Mouse (Mus musculus): ENCODE measurements around the gene Mecom. TPM values are rescaled to one million over a fixed set of nuclear protein-coding genes. Genes with fewer than 3 reads are reported as not detected.

Gene Mecom
- polyA plus RNA-seq, 1 experiment from 2014 or later, result 6.9 TPM

DNA sequence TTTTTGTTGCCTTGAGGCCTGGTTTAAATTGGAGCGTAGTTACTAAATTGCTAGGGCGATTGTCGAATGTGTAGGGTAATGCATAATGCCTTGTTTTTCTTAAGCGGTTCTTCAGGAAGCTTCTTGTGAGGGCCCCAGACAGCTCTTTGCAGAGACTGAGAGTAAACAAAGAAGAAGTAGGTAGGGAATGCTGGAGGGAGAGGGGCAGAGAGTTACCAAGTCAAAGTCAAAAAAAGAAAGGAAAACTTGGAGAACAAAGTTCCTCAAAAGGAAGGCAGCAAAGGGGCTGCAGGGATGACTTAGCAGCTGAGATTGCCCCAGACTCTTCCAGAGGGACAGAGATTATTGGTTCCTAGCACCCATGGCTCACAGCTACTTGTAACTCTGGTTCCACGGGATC is 126.9 kb downstream of the Mecom start:
- no peak for ATAC-seq (ENCODE audit: low FRiP score, low read depth)
- Histone ChIP-seq H3K9me3 (no peaks in the 10 kb centered on the region), H3K27me3 (no peaks in the 10 kb centered on the region), H3K4me2 (no peak overlapping the region), H3K9ac (no peak overlapping the region), H3K36me3 (no peaks in the 10 kb centered on the region), H3K27ac (replicated peaks) (no peak overlapping the region), H3K4me3 (no peak overlapping the region), H3K4me1 (replicated peaks) (peaks cover 10% of the 10 kb centered on the region; the same call in 1 of the 2 replicates)
- WGBS, result 84% methylated on average over 5 of the region's 5 CpGs

- no peak overlapping the region for H3K27ac ChIP-seq (replicated peaks)
- no peaks in the 10 kb centered on the region for H3K36me3 ChIP-seq
- H3K4me3 ChIP-seq, result no peak overlapping the region
- no peak overlapping the region for H3K4me2 ChIP-seq
- no peaks in the 10 kb centered on the region for H3K9me3 ChIP-seq
- H3K9ac ChIP-seq, result no peak overlapping the region
- H3K4me1 ChIP-seq (replicated peaks), result peaks cover 10% of the 10 kb centered on the region; the same call in 1 of the 2 replicates
- 94% methylated on average over 6 of the region's 6 CpGs for WGBS
- H3K27me3 ChIP-seq, result no peaks in the 10 kb centered on the region
- no peak for ATAC-seq (ENCODE audit: low FRiP score, low read depth)
These were observed 133.6 kb downstream of the Mecom start for GRCm38 (mm10) chr3:30414173-30414572.

DNA sequence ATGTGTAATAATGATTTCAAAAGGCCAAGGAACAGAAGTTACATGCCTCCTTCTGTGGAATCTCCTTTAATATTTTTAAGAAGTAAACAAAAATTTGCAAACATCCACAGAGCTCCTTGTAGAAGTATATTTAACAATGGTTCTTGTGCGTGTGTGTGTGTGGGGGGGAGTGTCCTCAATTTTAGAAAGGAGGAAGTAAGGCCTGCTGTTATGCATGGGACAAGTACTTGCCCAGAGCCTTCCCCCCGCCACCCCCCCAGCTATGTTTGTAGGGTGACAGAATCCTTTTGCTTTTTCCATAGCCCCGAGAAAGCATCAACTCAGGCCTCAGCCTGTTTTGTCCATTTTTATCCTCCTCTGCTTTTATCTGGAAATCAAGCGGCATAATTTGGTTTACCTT is 137.0 kb downstream of the Mecom start:
- 52% methylated on average over 4 of the region's 4 CpGs for WGBS
- H3K4me2 ChIP-seq, result no peak overlapping the region
- H3K9me3 ChIP-seq, result no peaks in the 10 kb centered on the region
- no peak overlapping the region for H3K27ac ChIP-seq (replicated peaks)
- no peaks in the 10 kb centered on the region for H3K27me3 ChIP-seq
- no peak overlapping the region for H3K9ac ChIP-seq
- no peaks in the 10 kb centered on the region for H3K4me1 ChIP-seq (replicated peaks)
- no peaks in the 10 kb centered on the region for H3K36me3 ChIP-seq
- no peak for ATAC-seq (ENCODE audit: low FRiP score, low read depth)
- no peak overlapping the region for H3K4me3 ChIP-seq

DNA sequence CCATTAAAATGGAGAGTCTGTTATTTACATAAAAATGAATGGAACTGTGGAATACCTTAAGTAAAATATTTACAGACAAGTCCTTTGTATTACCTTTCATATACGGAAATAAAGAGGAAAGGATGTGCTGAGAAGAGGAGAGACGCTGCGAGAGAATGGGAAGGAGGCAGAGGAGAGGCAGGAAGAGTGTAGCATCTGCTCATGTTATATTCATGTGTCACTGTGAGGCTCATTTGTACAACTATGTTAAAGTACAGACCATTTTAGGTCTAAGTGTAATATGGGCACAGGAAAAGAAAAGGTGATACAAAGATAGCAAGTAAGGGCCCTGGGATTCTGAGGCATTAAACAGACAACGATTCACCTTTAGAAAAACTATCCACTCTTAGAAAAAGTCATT is 143.0 kb downstream of the Mecom start:
- Histone ChIP-seq H3K9ac (no peak overlapping the region), H3K9me3 (no peaks in the 10 kb centered on the region), H3K4me3 (no peak overlapping the region), H3K27ac (replicated peaks) (no peak overlapping the region), H3K4me1 (replicated peaks) (no peaks in the 10 kb centered on the region), H3K27me3 (no peaks in the 10 kb centered on the region), H3K36me3 (no peaks in the 10 kb centered on the region), H3K4me2 (no peak overlapping the region)
- 76% methylated on average over 4 of the region's 4 CpGs for WGBS
- no peak for ATAC-seq (ENCODE audit: low FRiP score, low read depth)

- no peaks in the 10 kb centered on the region for H3K9me3 ChIP-seq
- no peak overlapping the region for H3K4me2 ChIP-seq
- no peaks in the 10 kb centered on the region for H3K36me3 ChIP-seq
- no peaks in the 10 kb centered on the region for H3K4me1 ChIP-seq (replicated peaks)
- WGBS, result 83% methylated on average over 7 of the region's 7 CpGs
- H3K27ac ChIP-seq (replicated peaks), result no peak overlapping the region
- H3K27me3 ChIP-seq, result no peaks in the 10 kb centered on the region
- no peak overlapping the region for H3K9ac ChIP-seq
- no peak for ATAC-seq (ENCODE audit: low FRiP score, low read depth)
- no peak overlapping the region for H3K4me3 ChIP-seq
These were observed 148.9 kb downstream of the Mecom start for GRCm38 (mm10) chr3:30398911-30399310.

DNA sequence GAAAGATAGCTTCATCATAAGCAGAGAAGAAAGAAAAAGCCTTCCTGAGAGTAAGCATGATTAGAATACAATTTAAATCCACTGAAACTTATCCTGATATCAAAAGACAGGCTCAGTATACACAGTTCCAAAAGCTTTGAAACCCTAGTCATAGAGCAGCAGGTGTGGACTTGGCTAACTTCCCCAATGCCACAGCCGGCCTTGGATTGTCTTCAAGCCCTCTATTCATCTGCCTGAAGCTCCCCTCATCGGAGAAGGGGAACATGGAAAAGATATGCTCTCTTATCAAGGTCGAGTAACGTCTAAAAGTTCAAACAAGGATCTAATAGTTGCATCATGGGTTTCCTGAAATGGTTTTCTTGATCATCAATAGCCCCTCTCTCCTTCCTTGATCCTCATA is 152.9 kb downstream of the Mecom start:
- 78% methylated on average over 4 of the region's 4 CpGs for WGBS
- no peak for ATAC-seq (ENCODE audit: low FRiP score, low read depth)
- no peak overlapping the region for H3K27ac ChIP-seq (replicated peaks)
- H3K4me3 ChIP-seq, result no peak overlapping the region
- H3K9me3 ChIP-seq, result no peaks in the 10 kb centered on the region
- H3K4me1 ChIP-seq (replicated peaks), result no peaks in the 10 kb centered on the region
- H3K4me2 ChIP-seq, result no peak overlapping the region
- no peak overlapping the region for H3K9ac ChIP-seq
- no peaks in the 10 kb centered on the region for H3K36me3 ChIP-seq
- H3K27me3 ChIP-seq, result no peaks in the 10 kb centered on the region

DNA sequence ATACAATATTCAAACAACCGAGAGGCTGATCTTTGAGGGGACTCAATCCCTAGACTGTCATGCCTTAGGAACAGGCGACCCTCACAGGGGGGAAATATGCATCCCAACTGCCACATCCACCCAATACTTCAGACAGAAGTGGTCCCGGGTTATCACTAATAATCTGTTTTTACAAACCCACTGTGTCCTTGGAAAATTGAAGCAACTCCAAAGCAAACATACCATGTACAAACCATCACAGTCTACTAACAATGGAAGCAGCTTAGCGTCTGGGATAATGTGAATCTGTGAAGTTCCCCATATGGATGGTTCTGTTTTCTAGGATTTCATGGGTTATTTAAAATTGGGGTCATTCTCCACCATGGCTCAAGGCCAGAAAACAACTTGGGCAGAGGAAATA is 155.1 kb downstream of the Mecom start:
- no peak overlapping the region for H3K4me2 ChIP-seq

GRCm38 (mm10) chr3:30392218-30392617 is 155.6 kb downstream of the Mecom start:
- Histone ChIP-seq H3K9me3 (no peaks in the 10 kb centered on the region), H3K4me3 (no peak overlapping the region), H3K4me2 (no peak overlapping the region), H3K4me1 (replicated peaks) (no peaks in the 10 kb centered on the region), H3K27ac (replicated peaks) (no peak overlapping the region), H3K9ac (no peak overlapping the region), H3K27me3 (no peaks in the 10 kb centered on the region), H3K36me3 (no peaks in the 10 kb centered on the region)
- ATAC-seq (ENCODE audit: low FRiP score, low read depth), result no peak; the same call in 1 of the 2 replicates
- 19% methylated on average over 4 of the region's 4 CpGs for WGBS

More for the DNA sequence above, 155.1 kb downstream of the Mecom start:
- no peaks in the 10 kb centered on the region for H3K4me1 ChIP-seq (replicated peaks)
- 61% methylated on average over 4 of the region's 4 CpGs for WGBS
- H3K27ac ChIP-seq (replicated peaks), result no peak overlapping the region
- H3K36me3 ChIP-seq, result no peaks in the 10 kb centered on the region
- no peak for ATAC-seq (ENCODE audit: low FRiP score, low read depth)
- H3K27me3 ChIP-seq, result no peaks in the 10 kb centered on the region
- no peak overlapping the region for H3K9ac ChIP-seq
- H3K4me3 ChIP-seq, result no peak overlapping the region
- no peaks in the 10 kb centered on the region for H3K9me3 ChIP-seq

DNA sequence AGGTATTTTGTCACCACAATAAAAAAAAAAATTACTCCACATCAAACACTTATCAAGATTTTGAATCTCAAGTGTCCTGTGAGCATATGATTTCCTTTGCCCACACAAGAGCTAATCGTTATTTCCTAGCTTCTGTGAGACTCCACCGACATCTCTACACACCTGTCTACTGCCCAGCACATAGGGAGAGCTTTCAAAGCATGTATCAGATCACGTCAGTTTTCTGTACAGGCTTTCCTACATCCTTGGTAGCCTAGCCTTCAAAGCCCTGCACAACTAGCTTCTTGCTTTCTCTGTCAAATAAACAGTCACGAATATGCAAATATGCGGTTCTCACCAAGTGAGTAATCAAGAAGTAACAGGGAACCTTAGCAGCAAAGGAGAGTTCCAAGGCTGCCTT is 157.5 kb downstream of the Mecom start:
- no peak overlapping the region for H3K4me2 ChIP-seq
- H3K4me1 ChIP-seq (replicated peaks), result no peaks in the 10 kb centered on the region
- no peak overlapping the region for H3K27ac ChIP-seq (replicated peaks)
- no peaks in the 10 kb centered on the region for H3K27me3 ChIP-seq
- ATAC-seq (ENCODE audit: low FRiP score, low read depth), result no peak
- no peak overlapping the region for H3K4me3 ChIP-seq
- H3K36me3 ChIP-seq, result no peaks in the 10 kb centered on the region
- no peaks in the 10 kb centered on the region for H3K9me3 ChIP-seq
- 91% methylated on average over 5 of the region's 5 CpGs for WGBS
- H3K9ac ChIP-seq, result no peak overlapping the region

GRCm38 (mm10) chr3:30380273-30380672 is 167.5 kb downstream of the Mecom start:
- Histone ChIP-seq H3K4me2 (no peak overlapping the region), H3K9ac (no peak overlapping the region), H3K27me3 (no peaks in the 10 kb centered on the region), H3K4me1 (replicated peaks) (no peaks in the 10 kb centered on the region), H3K27ac (replicated peaks) (no peak overlapping the region), H3K4me3 (no peak overlapping the region), H3K9me3 (no peaks in the 10 kb centered on the region), H3K36me3 (no peaks in the 10 kb centered on the region)
- no peak for ATAC-seq (ENCODE audit: low FRiP score, low read depth)
- 40% methylated on average over 4 of the region's 4 CpGs for WGBS

DNA sequence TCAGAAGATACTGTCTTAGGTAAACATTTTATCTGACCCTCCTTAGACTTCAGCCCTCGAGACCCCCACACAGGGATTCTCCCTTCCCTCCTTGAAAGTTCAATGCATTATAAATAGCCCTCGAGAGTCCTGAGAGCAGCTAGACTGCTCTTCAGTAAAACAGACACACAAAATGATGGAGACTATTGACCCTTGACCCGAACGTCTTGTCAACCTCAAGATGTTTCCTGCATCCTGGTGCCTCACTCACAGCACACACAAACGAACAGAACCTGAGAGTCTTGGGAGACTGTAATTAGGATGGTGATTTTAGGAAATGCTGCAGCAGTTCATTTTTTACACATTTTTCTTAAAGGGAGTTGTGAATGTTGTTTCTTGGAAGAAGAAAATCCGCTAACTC is 168.5 kb downstream of the Mecom start:
- no peaks in the 10 kb centered on the region for H3K9me3 ChIP-seq
- H3K36me3 ChIP-seq, result no peaks in the 10 kb centered on the region
- no peak overlapping the region for H3K9ac ChIP-seq
- H3K27me3 ChIP-seq, result no peaks in the 10 kb centered on the region
- H3K4me1 ChIP-seq (replicated peaks), result no peaks in the 10 kb centered on the region
- 72% methylated on average over 6 of the region's 6 CpGs for WGBS
- no peak for ATAC-seq (ENCODE audit: low FRiP score, low read depth)
- no peak overlapping the region for H3K27ac ChIP-seq (replicated peaks)
- no peak overlapping the region for H3K4me2 ChIP-seq
- no peak overlapping the region for H3K4me3 ChIP-seq

DNA sequence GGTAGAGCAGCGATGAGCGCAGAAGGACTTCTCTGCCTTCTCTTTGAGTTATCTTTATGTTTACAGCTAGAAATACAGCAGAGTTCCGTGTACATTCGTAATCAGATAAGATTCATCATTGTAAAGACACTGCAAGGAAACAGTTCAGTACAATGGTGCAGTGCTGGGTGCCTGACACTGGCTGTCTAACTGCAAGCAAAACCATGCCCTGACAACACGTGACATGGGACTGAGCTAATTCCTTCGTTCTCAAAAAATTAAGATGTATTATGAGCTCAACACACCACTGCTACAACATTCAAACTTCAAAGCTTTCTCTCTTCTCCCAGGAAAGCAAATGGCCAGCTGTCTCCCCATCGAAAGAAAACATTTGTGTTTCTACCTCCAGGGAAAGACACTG is 176.3 kb downstream of the Mecom start:
- no peaks in the 10 kb centered on the region for H3K4me1 ChIP-seq (replicated peaks)
- 76% methylated on average over 7 of the region's 7 CpGs for WGBS
- no peak overlapping the region for H3K4me2 ChIP-seq
- no peak for ATAC-seq (ENCODE audit: low FRiP score, low read depth)
- H3K27me3 ChIP-seq, result no peaks in the 10 kb centered on the region
- no peaks in the 10 kb centered on the region for H3K9me3 ChIP-seq
- no peaks in the 10 kb centered on the region for H3K36me3 ChIP-seq
- H3K9ac ChIP-seq, result no peak overlapping the region
- no peak overlapping the region for H3K27ac ChIP-seq (replicated peaks)
- no peak overlapping the region for H3K4me3 ChIP-seq

DNA sequence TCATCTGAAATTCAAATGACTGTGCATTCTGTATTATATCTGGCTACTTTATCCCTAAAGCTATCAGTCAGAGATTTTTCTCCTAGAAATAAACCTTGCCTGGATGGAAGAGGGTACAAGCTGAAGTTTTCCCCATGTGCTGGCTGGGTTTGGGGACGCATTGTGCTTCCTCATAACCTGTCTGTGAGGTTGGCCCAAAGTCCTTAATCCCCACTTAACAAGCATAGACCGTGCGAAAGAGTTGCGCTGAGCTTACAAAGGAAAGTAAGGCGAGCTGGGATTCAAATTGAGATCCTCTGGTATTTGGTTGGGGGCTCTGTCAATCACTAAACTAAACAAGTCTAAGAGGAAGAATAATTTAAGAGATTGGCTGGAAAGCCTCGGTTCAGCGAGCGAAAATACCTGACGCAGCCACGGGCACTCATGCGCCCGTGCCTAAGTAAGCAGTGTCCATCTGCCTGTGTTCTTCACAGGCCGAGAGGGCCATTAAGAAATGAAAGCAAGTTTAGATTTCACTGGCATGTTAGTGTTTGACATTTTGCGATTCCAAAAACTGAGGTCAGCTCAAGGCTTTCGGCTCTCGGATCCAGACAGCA is 176.8 kb downstream of the Mecom start:
- WGBS, result 70% methylated on average over 16 of the region's 16 CpGs
- no peak overlapping the region for H3K4me3 ChIP-seq

More for the DNA sequence above, 176.8 kb downstream of the Mecom start:
- H3K36me3 ChIP-seq, result no peaks in the 10 kb centered on the region
- H3K27ac ChIP-seq (replicated peaks), result no peak overlapping the region
- H3K27me3 ChIP-seq, result no peaks in the 10 kb centered on the region
- no peak overlapping the region for H3K4me2 ChIP-seq
- H3K9ac ChIP-seq, result no peak overlapping the region
- no peaks in the 10 kb centered on the region for H3K9me3 ChIP-seq
- no peaks in the 10 kb centered on the region for H3K4me1 ChIP-seq (replicated peaks)
- ATAC-seq (ENCODE audit: low FRiP score, low read depth), result no peak

All from hindbrain, embryonic 15.5 days (tissue).